Mouse (Mus musculus): Measurements from ENCODE around the gene Mrps9. TPM values are rescaled to one million over a fixed set of nuclear protein-coding genes. Genes with fewer than 3 reads are reported as not detected.

The Mrps9 gene
- total RNA-seq, 2 experiments from 2014 or later: 45.8 to 50.8 TPM

DNA sequence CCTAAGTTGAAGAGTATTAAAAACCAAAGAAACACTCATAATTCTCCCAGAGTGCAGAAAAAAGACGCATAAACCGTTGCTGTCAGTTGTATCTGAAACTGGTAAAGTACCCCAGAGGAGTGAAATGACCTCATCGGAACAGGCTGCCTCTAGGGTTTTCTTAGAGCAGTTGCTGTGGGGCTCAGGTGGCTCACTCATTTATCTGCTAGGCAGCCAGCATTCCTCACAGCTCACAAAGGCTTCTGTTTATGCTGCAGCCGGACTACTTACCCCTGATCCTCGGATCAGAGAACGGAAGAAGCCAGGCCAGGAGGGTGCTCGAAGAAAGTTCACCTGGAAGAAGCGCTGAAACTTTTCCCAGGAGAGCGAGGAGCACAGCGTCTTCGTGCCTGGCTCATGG lies 54.1 kb downstream of the Mrps9 start:
- no peak for DNase-seq (ENCODE audit: low spot score)

DNA sequence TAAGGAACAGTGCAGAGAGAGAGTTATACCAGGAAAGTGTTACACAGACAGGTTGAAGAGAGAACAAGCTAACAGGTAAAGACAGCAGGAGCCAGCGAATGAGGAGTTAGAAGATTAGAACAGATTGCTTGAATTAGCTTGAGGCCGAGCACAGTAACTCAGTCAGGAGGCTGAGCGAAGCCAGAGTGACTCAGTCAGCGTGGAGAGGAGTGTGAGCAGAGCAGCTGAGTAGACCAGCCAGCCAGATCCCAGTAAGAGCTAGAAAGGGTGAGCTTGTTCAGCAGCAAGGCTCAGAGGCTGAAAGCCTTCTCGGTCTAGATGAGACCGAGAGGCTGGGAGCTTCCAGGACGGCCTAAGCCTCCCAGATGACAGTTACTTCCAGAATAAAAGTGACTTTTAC lies 55.7 kb downstream of the Mrps9 start:
- DNase-seq (ENCODE audit: low spot score): no peak

DNA sequence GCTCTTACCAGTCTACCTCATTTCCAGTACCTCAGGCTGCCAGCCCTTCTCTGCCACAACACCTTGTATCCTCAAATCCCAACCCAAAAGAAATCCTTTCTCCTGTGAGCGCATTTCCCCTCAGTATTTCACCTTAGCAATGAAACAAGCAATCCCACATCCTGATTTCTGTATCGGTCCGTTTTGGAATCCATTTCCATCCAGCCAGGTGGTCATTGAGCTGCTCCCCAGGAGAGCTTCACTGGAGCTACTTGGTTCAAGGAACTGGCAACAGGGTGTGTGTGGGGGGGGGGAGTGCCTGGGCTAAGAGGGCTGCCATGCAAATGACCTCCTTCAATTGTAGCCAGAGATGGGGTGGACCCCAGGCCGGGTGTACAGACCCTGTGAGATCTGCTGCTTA lies 56.1 kb downstream of the Mrps9 start:
- DNase-seq (ENCODE audit: low spot score): no peak

DNA sequence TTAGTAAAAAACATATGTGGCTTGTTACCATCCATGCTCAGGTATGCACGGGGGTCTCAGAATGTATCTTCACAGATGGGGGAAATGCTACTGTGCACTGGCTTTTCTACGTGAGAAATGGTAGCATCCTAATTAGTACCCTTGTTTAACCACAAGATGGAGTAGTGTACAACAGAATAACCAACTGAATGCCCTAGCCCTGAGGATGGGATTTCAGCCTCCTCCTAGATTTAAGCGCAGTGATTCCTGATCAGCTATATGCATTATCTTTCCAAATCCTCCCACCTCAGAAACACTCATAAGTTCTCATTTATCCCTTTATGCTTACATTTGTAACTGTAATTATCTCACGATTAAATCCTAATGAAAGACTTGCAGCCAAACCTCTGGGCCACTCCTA lies 64.0 kb downstream of the Mrps9 start:
- no peak for DNase-seq (ENCODE audit: low spot score)

DNA sequence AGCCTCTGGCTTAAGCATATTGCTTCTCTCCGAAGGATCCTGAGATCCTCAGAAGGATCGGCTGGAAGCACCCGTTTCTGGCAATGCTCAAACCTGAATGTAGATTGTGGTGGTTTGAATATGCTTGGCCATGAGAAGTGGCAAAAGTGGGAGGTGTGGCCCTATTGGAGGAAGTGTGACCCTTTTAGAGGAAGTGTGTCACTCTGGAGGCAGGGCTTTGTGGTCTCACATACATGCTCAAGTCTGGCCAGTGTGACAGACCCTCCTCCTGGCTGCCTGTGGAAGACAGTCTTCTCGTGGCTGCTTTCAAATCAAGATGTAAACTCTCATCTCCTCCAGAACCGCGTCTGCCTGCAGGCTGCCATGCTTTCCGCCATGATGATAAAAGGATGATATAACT lies 65.7 kb downstream of the Mrps9 start:
- no peak for DNase-seq (ENCODE audit: low spot score)

DNA sequence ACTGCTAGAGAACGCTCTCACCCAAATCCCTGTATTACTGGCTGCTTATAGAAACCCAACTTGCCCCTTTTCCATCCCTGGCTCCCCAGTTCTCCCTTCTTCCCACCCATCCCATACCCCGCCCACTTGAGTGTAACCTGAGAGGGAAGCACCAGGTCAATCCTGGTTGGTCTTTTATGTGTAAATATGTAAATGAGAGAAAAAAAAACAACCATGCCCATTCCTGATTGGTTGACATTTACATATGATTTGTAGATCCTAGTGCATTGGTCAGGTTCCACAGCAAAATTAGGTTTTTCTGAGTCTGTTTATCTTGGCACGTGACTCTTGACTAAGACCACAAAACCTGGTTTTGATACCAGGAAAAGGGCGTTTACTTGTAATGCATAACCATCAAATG lies 66.9 kb downstream of the Mrps9 start:
- DNase-seq (ENCODE audit: low spot score): no peak

DNA sequence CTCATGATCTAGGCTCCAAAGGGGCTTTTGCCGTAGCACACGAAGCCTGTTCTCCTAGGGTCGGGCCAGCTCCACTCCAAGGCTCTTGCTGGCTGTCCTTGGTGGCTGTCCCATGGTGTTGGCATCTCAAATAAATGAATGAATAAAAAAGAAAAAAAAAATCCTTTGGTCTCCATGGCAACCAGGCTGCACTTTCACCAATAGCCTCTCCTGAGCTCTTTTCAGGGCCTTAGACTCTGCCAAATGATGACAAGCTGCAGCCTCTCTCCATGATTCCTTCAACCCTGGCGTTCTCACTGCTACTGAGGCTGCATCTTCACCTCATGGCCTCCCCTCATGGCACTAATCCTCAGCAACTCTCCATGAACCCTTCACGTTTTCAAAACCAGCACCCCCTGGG lies 72.9 kb downstream of the Mrps9 start:
- DNase-seq (ENCODE audit: low spot score): no peak

DNA sequence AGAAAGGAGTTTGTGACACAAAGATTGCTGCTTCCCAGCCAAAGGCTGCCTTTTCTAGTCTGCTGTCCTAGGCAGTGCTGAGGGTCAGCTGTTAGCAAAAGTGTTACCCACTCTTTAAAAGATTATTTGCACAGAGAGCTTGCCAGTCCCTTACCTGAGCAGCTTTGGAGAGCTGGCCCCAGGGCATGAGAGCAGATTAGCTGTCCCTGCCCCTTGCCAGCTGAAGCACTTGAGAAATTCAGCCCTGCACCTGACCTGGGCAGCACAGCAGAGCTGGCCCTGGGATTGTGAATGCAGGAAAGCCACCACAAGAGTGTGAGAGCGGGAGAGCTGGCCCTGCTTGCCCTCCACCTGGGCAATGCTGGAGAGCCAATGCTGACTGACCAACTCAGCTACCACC lies 82.6 kb downstream of the Mrps9 start:
- no peak for DNase-seq (ENCODE audit: low spot score)

DNA sequence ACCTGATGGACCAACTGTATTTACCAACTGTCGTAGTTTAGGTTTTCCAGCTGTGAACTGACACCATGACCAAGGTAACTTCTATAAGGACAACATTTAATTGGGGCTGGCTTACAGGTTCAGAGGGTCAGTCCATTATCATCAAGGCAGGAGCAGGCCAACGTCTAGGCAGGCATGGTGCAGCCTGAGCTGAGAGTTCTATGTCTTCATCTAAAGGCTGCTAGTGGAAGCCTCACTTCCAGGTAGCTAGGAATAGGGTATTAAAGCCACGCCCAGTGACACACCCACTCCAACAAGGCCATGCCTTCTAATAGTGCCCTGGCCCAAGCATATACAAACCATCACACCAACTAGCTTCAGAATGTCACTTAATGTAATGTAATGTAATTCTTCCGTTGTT lies 97.5 kb downstream of the Mrps9 start:
- no peak for DNase-seq (ENCODE audit: low spot score)

DNA sequence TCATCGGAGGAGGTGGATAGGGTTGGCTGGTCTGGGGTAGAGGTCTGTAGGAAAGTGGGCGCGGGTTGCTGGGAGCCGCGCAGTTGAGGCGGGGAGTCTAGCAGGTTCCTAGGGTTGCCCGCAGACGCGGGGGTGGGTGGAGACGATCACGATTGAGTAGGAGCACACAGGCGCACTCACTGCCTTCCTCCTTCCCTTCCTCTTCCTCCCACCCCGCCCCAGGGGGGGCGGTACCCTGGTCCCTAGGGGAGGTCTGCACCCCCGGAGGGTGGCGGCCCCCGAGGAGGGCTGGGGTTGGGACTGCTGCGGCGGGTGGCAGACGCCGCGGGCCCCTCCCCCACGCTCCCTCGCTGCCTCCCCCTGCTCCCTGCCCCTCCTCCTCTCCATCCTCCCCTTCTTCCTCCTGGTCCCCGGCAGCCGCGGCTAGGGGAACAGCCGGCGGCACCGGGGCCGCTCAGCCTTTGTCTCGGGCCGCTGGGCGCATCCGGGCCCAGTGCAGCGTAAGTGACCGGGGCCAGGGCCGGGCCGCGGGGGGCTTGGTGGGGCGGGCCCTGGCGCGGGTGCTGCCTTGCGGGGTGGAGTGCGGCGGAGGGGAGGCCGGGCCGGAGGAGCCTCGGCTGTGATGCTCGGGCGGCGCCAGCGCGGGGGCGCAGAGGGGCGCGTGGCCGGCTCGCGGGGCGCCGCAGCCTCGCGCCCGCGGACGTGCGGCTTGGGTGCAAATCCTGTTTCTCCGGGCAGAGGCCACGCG lies 101.9 kb downstream of the Mrps9 start, which contains the start of gene Gpr45:
TSS of gene Gpr45 (plus strand) at position 139 of the 748 bp plus-strand sequence.
- DNase-seq (ENCODE audit: low spot score): no peak

DNA sequence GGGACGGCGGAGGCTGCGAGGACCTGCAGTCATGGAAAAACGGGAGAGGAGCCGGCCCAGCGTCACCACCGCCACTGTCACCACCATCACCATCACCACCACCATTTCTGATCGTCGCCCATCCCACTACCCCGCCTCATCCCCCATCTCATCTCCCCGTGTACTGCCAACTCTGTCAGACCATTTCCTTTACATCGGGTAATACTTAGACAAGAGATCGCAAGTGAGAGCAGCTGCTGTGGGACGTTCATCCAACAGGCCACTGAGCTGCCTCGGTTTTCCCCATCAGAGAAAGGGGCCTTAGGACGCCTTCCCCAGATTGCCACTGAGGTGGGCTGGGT lies 102.4 kb downstream of the Mrps9 start:
- no peak for DNase-seq (ENCODE audit: low spot score)

Other genes with a start within 250 kb of the Mrps9 start
- gene Pou3f3, start 155.5 kb upstream of the Mrps9 start, total RNA-seq (2021): not detected
- gene Gpr45, start 101.6 kb downstream of the Mrps9 start, total RNA-seq (2021): not detected
- gene Tgfbrap1, start 247.4 kb downstream of the Mrps9 start, total RNA-seq (2021): 10 to 100 TPM; 13.4 TPM
- gene AI597479, start 247.5 kb downstream of the Mrps9 start, total RNA-seq (2021): 10 to 100 TPM; 16.1 to 18.8 TPM